Mouse (Mus musculus) forebrain, embryonic 16.5 days (tissue): Measurements from ENCODE around the gene Heatr5b. TPM values are rescaled to one million over a fixed set of nuclear protein-coding genes. Genes with fewer than 3 reads are reported as not detected.
"Not testable (repeated sequence)": the region's sequence is repeated elsewhere in the genome, so short reads cannot be mapped to it uniquely, and the experiment has no call there.

Experiments used
- ATAC-seq: fragments of 200-750 bp; cut with Nextera tagmentation; 2 replicates; pipeline ENCODE4 v1.8.0; 2017; ENCODE audit warnings: mild to moderate bottlenecking, moderate library complexity
- H3K27ac ChIP-seq: fragments of 300-500 bp; sonication (generic); 2 replicates; pipeline ENCODE4 v1.5.1; 2014; ENCODE audit warnings: low read length, control low read depth
- H3K27me3 ChIP-seq: fragments of 300-500 bp; sonication (generic); replicated peaks from 2 replicates; pipeline ENCODE4 v1.6.1; 2014; ENCODE audit warnings: low read length; ENCODE audit not compliant: control insufficient read depth, insufficient read depth
- H3K36me3 ChIP-seq: fragments of 300-500 bp; sonication (generic); 2 replicates; pipeline ENCODE4 v1.6.1; 2014; ENCODE audit not compliant: control insufficient read depth, insufficient read depth
- H3K4me1 ChIP-seq: fragments of 300-500 bp; sonication (generic); replicated peaks from 2 replicates; pipeline ENCODE4 v1.6.1; 2014; ENCODE audit warnings: low read length; ENCODE audit not compliant: control insufficient read depth, insufficient read depth
- H3K4me2 ChIP-seq: fragments of 300-500 bp; sonication (generic); 2 replicates; pipeline ENCODE4 v1.6.1; 2014; ENCODE audit warnings: mild to moderate bottlenecking, low read length, control low read depth
- H3K4me3 ChIP-seq: fragments of 300-500 bp; sonication (generic); replicated peaks from 2 replicates; pipeline ENCODE4 v1.5.1; 2014; ENCODE audit warnings: mild to moderate bottlenecking, low read length, control low read depth
- H3K9ac ChIP-seq: fragments of 300-500 bp; sonication (generic); replicated peaks from 2 replicates; pipeline ENCODE4 v1.6.1; 2014; ENCODE audit warnings: low read depth, low read length, control low read depth
- H3K9me3 ChIP-seq: fragments of 300-500 bp; sonication (generic); 2 replicates; pipeline ENCODE4 v1.6.1; 2016; ENCODE audit warnings: low read length; ENCODE audit not compliant: control insufficient read depth
- whole genome bisulfite sequencing: fragments of 180-500 bp; shearing (Covaris S2); extraction: QIAGEN DNeasy Blood & Tissue Kit; methylation state at CpG from one replicate; pipeline ENCODE4 v1.1.7; 2014; 5-methylcytosine and 5-hydroxymethylcytosine counted together
- polyA plus RNA-seq: library from polyadenylated mRNA; unstranded; fragments of >200 nt; fragmentation: Nextera tagmentation; extraction: Ambion mirVana; gene quantifications from 2 replicates; pipeline ENCODE4 v1.2.1, GENCODE M21; 2015

Heatr5b gene
- polyA plus RNA-seq, 1 experiment from 2014 or later = 24.8 TPM

DNA sequence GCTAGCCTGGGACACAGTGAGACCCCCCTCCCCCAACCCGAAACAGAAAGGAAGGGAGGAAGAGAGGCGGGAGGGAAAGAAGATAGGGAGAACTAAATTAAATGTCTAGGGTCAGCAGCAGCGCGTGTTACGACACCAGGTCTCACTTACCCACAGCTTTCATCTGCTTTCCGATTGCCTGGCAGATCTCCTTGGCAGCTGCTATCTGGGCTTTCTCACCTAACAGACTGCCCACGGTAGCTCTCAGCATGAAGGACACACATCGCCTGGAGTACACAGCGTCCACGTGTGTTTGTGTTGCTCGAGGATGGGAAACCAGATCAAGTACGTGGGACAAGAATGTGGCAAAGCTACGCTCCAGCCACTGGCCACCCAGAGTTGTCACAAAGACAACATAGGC, 10.8 kb downstream of the Heatr5b start:
- Histone ChIP-seq H3K4me2 (no peak overlapping the region), H3K36me3 (peaks cover 19% of the 10 kb centered on the region), H3K4me3 (no peak overlapping the region), H3K9ac (no peak overlapping the region), H3K27me3 (no peaks in the 10 kb centered on the region), H3K4me1 (no peaks in the 10 kb centered on the region), H3K27ac (no peak overlapping the region), H3K9me3 (no peaks in the 10 kb centered on the region)
- WGBS = 88% methylated on average over 13 of the region's 13 CpGs
- no peak for ATAC-seq

DNA sequence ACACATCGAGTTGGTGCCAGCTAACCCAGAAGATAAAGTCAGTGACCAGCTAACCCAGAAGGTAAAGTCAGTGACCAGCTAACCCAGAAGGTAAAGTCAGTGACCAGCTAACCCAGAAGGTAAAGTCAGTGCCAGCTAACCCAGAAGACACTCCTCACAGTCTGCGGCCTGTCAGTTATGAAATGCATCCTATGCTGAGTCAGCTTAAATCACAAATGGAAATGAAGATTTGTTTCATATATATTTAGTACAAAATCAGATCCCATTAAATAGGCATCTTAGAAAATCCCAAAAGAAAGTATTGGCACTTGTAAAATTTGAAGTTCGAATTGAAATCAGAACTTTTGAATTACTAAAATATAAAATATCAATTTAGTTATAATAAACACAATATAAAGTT, 25.6 kb downstream of the Heatr5b start:
- WGBS = 94% methylated on average over 3 of the region's 3 CpGs
- no peak for ATAC-seq
- no peak overlapping the region for H3K4me2 ChIP-seq

DNA sequence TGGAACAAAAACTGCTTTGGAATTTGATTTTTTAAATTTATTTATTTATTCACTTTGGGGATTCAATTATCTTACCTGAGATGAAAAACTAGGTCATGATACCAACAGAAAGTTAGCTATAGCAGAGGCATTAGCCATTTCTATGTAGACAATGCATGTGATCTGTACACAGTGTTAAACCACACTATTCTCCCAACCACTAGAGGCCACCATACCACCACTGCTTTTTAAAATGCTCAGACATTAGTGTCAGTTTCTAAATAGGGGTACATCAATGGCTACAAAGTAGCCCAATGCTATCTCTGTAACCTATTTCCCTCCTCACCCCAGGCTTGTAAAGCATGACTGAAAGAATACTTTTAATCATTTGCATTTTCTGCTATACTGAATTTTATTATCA, 26.1 kb downstream of the Heatr5b start:
- H3K27ac ChIP-seq = no peak overlapping the region
- H3K36me3 ChIP-seq = peaks cover 20% of the 10 kb centered on the region
- peak; percentile 54; the same call in 1 of the 2 replicates for ATAC-seq
- no peaks in the 10 kb centered on the region for H3K9me3 ChIP-seq
- H3K9ac ChIP-seq = no peak overlapping the region
- no peak overlapping the region for H3K4me3 ChIP-seq
- H3K27me3 ChIP-seq = no peaks in the 10 kb centered on the region
- no peak overlapping the region for H3K4me2 ChIP-seq
- no peaks in the 10 kb centered on the region for H3K4me1 ChIP-seq

More for the DNA sequence above, 25.6 kb downstream of the Heatr5b start:
- Histone ChIP-seq H3K4me1 (no peaks in the 10 kb centered on the region), H3K4me3 (no peak overlapping the region), H3K9me3 (no peaks in the 10 kb centered on the region), H3K36me3 (peaks cover 25% of the 10 kb centered on the region), H3K27ac (no peak overlapping the region), H3K27me3 (no peaks in the 10 kb centered on the region), H3K9ac (no peak overlapping the region)

DNA sequence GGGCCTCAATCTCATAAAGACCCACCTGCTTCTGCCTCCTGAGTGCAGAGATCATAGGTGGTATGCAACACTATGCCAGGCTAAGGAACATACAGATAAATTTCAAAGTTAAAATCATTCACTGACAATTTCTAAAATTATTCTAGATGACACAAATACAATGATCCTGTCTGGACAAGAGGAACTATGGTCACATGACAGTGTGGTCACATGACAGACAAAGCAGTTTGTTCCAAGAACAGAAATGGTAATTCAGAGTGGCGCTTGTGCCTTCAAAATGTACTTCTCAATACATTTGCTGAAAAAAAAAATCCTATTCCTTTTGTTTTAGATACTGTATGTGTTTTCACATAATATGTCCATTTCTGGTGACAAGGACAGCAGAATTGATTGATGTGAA, 37.9 kb downstream of the Heatr5b start:
- H3K27me3 ChIP-seq = no peaks in the 10 kb centered on the region
- H3K4me3 ChIP-seq = no peak overlapping the region
- H3K27ac ChIP-seq = no peak overlapping the region
- H3K9me3 ChIP-seq = no peaks in the 10 kb centered on the region
- H3K4me1 ChIP-seq = no peaks in the 10 kb centered on the region
- 95% methylated on average over 1 of the region's 1 CpGs for WGBS
- peaks cover 29% of the 10 kb centered on the region for H3K36me3 ChIP-seq
- no peak overlapping the region for H3K4me2 ChIP-seq
- no peak overlapping the region for H3K9ac ChIP-seq
- ATAC-seq = no peak

DNA sequence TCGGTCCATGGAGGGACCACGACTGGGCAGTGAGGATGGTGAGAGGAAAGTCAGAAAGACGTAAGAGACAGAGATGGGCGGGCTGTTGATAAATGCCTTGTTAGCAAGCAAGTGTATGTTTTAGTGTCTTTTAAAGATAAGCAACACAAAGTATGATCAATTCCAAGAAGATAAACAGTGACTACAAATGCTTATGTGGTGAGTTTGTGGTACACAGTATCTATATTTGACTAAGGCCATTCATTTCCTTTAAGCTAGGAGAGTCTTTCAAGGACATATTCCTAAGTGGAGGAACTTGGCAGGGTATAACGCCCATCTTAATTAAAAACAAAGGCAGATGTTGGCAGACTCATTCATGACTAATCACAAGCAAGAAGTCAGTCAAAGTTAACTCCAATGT, 40.8 kb downstream of the Heatr5b start:
- no peak overlapping the region for H3K9ac ChIP-seq
- no peak overlapping the region for H3K4me2 ChIP-seq
- H3K27me3 ChIP-seq = no peaks in the 10 kb centered on the region
- 86% methylated on average over 5 of the region's 5 CpGs for WGBS
- no peak overlapping the region for H3K4me3 ChIP-seq
- ATAC-seq = no peak
- no peak overlapping the region for H3K27ac ChIP-seq
- H3K36me3 ChIP-seq = peaks cover 21% of the 10 kb centered on the region
- no peaks in the 10 kb centered on the region for H3K9me3 ChIP-seq
- no peaks in the 10 kb centered on the region for H3K4me1 ChIP-seq

DNA sequence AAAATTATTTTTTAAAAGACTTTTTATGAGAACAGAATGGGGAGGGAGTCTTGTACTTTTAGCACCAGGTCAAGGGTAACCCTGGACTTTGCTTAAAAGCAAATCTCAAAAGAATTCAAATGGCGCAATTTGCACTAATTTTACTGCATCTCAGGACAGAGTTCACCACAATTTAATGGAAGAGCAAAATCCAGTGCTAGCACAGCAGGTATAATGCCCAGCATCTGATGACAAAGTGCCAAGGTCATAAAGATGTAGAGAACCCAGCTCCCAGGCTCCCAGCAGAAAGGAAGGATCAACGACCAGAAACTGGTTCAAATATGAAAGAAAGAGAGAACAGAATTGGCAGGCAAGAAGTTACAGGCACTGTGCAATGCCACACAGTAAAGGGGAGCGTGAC, 43.0 kb downstream of the Heatr5b start:
- ATAC-seq = no peak
- no peaks in the 10 kb centered on the region for H3K9me3 ChIP-seq
- H3K9ac ChIP-seq = no peak overlapping the region
- WGBS = 83% methylated on average over 3 of the region's 3 CpGs
- no peak overlapping the region for H3K4me3 ChIP-seq
- no peaks in the 10 kb centered on the region for H3K27me3 ChIP-seq
- H3K4me1 ChIP-seq = no peaks in the 10 kb centered on the region
- H3K27ac ChIP-seq = no peak overlapping the region
- H3K36me3 ChIP-seq = peaks cover 13% of the 10 kb centered on the region
- no peak overlapping the region for H3K4me2 ChIP-seq

DNA sequence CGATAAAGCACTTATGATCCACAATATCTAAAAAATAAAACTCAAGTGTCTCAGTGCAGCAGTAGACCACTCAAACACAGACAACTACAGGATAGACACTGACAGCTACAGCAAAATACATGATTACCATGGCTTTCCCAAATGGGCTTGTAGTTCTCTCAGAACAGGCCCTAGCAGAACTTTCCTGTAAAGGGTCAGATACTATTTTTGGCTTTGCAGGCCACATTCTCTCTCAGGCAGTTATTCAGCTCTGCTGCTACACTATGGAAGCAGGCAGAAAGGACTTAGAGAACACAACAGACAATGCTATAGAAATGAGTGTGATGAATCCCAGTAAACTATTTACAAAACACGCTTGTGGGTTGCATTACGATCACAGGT, 43.5 kb downstream of the Heatr5b start:
- 86% methylated on average over 3 of the region's 3 CpGs for WGBS
- H3K27ac ChIP-seq = no peak overlapping the region
- no peaks in the 10 kb centered on the region for H3K27me3 ChIP-seq
- no peak for ATAC-seq
- H3K4me1 ChIP-seq = no peaks in the 10 kb centered on the region
- H3K9me3 ChIP-seq = no peaks in the 10 kb centered on the region
- no peak overlapping the region for H3K4me2 ChIP-seq
- peaks cover 13% of the 10 kb centered on the region for H3K36me3 ChIP-seq
- no peak overlapping the region for H3K4me3 ChIP-seq
- H3K9ac ChIP-seq = no peak overlapping the region

DNA sequence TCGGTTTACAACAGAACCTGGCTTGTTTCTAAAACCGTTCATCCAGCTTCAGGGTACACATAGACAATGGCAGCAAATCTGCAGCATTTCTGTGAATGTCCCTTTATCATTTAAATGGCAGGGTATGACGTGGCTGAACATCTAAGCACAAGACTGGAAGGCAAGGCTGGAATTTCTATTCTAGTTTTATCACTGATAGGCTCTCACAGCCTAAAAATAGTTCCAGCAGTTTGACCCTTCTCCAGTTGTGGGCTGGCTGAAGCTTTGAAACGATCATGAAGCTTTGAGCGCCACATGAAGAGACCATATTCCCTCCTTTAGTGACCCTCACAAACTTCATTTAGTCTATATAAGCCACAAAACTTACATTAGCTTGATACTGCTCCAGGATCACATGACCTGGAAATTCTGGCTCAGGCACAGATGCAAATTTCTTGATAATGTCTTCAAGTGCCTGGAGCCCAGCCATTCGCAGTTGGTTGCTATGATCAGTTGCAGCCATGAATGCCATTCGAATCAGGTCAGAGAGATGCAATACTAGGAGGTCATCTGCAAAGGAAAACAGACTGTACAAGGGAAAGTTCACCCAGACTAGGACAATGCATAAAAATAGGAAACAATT, 44.0 kb downstream of the Heatr5b start:
- Histone ChIP-seq H3K9me3 (no peaks in the 10 kb centered on the region), H3K36me3 (peaks cover 13% of the 10 kb centered on the region), H3K4me3 (no peak overlapping the region), H3K4me2 (no peak overlapping the region), H3K9ac (no peak overlapping the region), H3K27me3 (no peaks in the 10 kb centered on the region), H3K4me1 (no peaks in the 10 kb centered on the region), H3K27ac (no peak overlapping the region)
- no peak for ATAC-seq
- 67% methylated on average over 7 of the region's 7 CpGs for WGBS

DNA sequence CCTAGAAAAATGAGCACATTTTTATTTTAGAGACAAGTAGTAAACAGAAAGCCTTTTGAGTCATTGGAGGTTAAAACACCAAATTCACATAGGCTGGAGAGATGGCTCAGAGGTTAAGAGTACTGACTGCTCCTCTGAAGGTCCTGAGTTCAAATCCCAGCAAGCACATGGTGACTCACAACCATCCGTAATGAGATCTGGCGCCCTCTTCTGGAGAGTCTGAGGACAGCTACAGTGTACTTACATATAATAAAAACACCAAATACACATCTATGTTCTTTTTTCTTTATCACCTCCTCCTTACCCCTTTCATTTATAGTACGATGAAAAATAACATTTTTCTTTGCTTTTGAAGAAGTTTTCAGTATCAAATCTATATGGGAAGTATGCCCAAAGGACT, 46.9 kb downstream of the Heatr5b start:
- H3K36me3 ChIP-seq, ATAC-seq, H3K27ac ChIP-seq, H3K27me3 ChIP-seq, H3K9ac ChIP-seq, H3K9me3 ChIP-seq, H3K4me1 ChIP-seq, H3K4me2 ChIP-seq, H3K4me3 ChIP-seq: not testable (repeated sequence)
- WGBS = 76% methylated on average over 3 of the region's 3 CpGs

DNA sequence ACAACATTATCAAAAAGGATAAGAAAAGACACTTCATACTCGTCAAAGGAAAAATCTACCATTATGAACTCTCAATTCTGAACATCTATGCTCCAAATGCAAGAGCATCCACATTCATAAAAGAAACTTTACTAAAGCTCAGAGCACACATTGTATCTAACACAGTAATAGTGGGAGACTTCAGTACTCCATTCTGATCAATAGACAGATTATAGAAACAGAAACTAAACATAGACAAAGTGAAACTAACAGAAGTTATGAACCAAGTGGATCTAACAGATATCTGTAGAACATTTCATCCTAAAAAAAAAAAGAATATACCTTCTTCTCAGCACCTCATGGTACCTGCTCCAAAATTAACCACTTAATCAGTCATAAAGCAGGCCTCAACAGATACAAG, 56.4 kb downstream of the Heatr5b start:
- H3K4me2 ChIP-seq = no peak overlapping the region
- no peaks in the 10 kb centered on the region for H3K4me1 ChIP-seq
- H3K27me3 ChIP-seq = no peaks in the 10 kb centered on the region
- no peak for ATAC-seq
- no peak overlapping the region for H3K4me3 ChIP-seq
- no peak overlapping the region for H3K9ac ChIP-seq
- no peak overlapping the region for H3K27ac ChIP-seq
- H3K36me3 ChIP-seq = peaks cover 2% of the 10 kb centered on the region
- H3K9me3 ChIP-seq = no peaks in the 10 kb centered on the region
- 94% methylated on average over 1 of the region's 1 CpGs for WGBS
